Mouse (Mus musculus): ENCODE measurements around the gene Ceacam20. TPM values are rescaled to one million over a fixed set of nuclear protein-coding genes. Genes with fewer than 3 reads are reported as not detected.

Gene Ceacam20
- polyA plus RNA-seq, 1 experiment from 2014 or later: not detected

DNA sequence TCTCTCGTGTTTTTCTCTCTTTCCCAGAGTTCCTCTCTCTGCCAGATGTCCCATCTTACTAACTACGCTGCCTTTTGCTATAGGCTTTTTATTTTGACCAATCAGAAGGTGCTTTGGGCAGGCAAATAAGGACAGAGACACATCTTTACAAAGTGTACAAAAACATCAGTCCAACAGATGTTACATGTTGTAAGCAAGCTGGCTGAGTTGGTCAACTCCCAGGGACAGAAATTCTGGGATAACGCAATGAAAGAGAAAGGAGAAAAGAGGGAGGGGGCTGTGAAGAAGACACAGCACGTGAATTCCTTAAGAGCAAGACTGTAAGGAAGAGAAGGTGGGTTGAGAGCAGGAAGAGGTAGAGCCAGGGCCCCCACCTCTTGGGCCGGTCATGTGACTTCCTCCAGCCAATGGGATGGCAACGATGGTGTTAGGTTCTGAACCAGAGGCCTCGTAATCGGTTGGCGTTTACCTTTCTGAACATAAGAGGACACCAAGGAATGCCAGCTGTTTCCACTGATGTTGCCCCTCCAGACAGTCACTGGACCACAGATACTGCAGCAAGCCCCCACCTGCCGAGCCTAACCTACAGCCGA lies 27.9 kb upstream of the Ceacam20 start:
- H3K79me2 ChIP-seq (ENCODE audit: inconsistent target): no peaks in the 10 kb centered on the region
- no peaks in the 10 kb centered on the region for H3K36me3 ChIP-seq (ENCODE audit: inconsistent target)
- H3K27ac ChIP-seq: no peak overlapping the region
- no peak overlapping the region for H3K4me3 ChIP-seq (ENCODE audit: inconsistent target)
- 88% methylated on average over 11 of the region's 11 CpGs for WGBS (ENCODE audit: missing documents)

DNA sequence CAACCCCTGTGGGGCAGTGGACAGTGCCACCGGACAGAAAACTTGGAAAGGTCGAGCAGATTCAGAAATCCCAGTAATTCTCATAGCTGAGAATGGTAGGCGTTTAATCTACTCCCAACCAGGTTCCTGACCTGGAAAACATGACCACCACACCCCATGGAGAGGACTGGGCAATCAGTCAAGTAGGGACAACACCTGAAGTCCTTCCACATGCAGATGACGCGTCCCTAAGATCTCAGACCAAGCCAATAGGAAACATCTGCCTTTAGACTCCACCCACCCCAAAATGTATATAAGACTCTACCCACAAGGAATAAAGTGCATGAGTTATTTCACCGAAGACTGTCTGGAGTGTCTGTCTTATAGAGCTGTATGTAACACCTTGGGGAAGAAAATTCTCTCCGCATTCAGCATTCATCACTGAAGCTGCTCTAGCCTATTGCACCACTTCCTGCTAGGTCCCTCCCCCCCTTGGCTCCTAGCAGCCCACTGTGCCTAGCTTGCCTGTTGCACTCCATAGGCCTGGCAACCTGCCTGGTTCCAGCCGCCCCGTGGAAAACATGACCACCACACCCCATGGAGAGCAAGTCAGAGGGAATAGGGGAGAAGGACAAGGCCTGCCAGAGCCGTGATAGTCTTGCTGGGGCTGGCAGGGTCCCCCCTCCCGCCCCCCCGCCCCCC lies 25.5 kb upstream of the Ceacam20 start:
- 51% methylated on average over 9 of the region's 12 CpGs for WGBS (ENCODE audit: missing documents)
- Histone ChIP-seq H3K4me3 (ENCODE audit: inconsistent target) (no peak overlapping the region), H3K79me2 (ENCODE audit: inconsistent target) (no peaks in the 10 kb centered on the region), H3K36me3 (ENCODE audit: inconsistent target) (no peaks in the 10 kb centered on the region), H3K27ac (no peak overlapping the region)

DNA sequence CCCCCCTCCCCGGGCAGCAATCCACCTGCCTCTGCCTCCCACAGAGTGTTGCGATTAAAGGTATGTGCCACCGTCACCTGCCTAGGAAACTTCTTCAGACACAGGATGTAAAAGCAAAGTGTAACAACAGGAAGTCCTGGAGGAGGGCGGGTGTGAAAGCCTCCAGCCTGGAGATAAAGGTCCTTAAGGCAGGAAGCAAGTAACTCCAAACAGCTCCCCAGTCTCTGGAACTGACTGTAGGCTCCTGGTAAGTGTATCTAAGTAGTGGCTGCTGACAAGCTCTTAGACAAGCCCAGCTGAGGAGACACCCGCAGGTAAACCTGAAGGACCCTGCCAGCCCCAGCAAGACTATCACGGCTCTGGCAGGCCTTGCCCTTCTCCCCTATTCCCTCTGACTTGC lies 25.0 kb upstream of the Ceacam20 start:
- Histone ChIP-seq H3K4me3 (ENCODE audit: inconsistent target) (no peak overlapping the region), H3K79me2 (ENCODE audit: inconsistent target) (no peaks in the 10 kb centered on the region), H3K27ac (no peak overlapping the region), H3K36me3 (ENCODE audit: inconsistent target) (no peaks in the 10 kb centered on the region)
- 25% methylated on average over 5 of the region's 6 CpGs for WGBS (ENCODE audit: missing documents)

DNA sequence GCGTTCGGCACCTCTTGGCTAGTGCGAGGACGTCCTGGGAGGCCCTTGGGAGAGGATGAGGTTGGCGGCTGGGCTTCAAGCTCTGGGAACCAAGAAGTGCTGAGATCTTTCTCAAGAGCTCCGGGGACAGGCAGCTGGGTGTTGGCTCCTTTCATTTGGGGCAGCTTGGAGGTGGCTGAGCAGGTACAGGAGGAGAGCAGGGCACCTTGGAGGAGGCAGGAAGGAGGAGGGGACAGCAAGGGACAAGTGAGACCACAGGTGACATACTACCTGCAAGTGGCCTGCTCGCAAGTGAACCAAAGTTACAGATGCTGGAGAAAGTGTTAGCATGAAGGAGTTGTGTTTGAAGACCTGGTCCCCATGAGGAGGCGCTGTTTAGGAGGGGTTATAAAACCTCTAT lies 20.5 kb upstream of the Ceacam20 start:
- Histone ChIP-seq H3K4me3 (ENCODE audit: inconsistent target) (no peak overlapping the region), H3K79me2 (ENCODE audit: inconsistent target) (no peaks in the 10 kb centered on the region), H3K36me3 (ENCODE audit: inconsistent target) (no peaks in the 10 kb centered on the region), H3K27ac (no peak overlapping the region)
- WGBS (ENCODE audit: missing documents): 96% methylated on average over 8 of the region's 8 CpGs

GRCm38 (mm10) chr7:19945201-19945600 lies 20.0 kb upstream of the Ceacam20 start:
- no peaks in the 10 kb centered on the region for H3K79me2 ChIP-seq (ENCODE audit: inconsistent target)
- WGBS (ENCODE audit: missing documents): 82% methylated on average over 5 of the region's 5 CpGs
- H3K27ac ChIP-seq: no peak overlapping the region
- H3K4me3 ChIP-seq (ENCODE audit: inconsistent target): no peak overlapping the region
- H3K36me3 ChIP-seq (ENCODE audit: inconsistent target): no peaks in the 10 kb centered on the region

GRCm38 (mm10) chr7:19945821-19946515 lies 19.2 kb upstream of the Ceacam20 start:
- Histone ChIP-seq H3K79me2 (ENCODE audit: inconsistent target) (no peaks in the 10 kb centered on the region), H3K4me3 (ENCODE audit: inconsistent target) (no peak overlapping the region), H3K27ac (no peak overlapping the region), H3K36me3 (ENCODE audit: inconsistent target) (no peaks in the 10 kb centered on the region)
- WGBS (ENCODE audit: missing documents): 73% methylated on average over 13 of the region's 13 CpGs

DNA sequence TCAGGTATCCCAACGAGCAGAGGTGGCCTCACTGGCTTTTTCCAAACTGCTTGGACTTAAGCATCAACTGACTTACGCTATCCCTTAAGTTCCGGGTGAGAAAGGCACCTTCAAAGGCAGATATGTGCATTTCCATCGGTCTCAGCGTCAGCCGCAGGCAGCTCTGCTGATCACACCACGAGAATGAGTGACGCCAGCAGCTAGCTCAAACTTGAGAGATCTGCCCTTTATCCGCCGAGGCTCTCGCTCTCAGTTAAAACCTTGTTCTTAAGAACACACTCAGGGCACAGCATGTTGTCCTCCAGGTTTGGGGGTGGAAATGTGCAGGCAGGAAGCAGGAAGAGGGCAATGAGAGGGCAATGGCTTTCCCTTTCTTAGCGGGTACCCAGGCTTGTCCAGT lies 16.3 kb upstream of the Ceacam20 start:
- no peaks in the 10 kb centered on the region for H3K36me3 ChIP-seq (ENCODE audit: inconsistent target)
- WGBS (ENCODE audit: missing documents): 91% methylated on average over 12 of the region's 12 CpGs
- H3K79me2 ChIP-seq (ENCODE audit: inconsistent target): no peaks in the 10 kb centered on the region
- H3K4me3 ChIP-seq (ENCODE audit: inconsistent target): no peak overlapping the region
- H3K27ac ChIP-seq: no peak overlapping the region

- no peak overlapping the region for H3K4me3 ChIP-seq (ENCODE audit: inconsistent target)
- no peaks in the 10 kb centered on the region for H3K36me3 ChIP-seq (ENCODE audit: inconsistent target)
- no peaks in the 10 kb centered on the region for H3K79me2 ChIP-seq (ENCODE audit: inconsistent target)
- H3K27ac ChIP-seq: no peak overlapping the region
- WGBS (ENCODE audit: missing documents): 88% methylated on average over 10 of the region's 10 CpGs
These were observed 15.2 kb upstream of the Ceacam20 start for GRCm38 (mm10) chr7:19949996-19950395.

DNA sequence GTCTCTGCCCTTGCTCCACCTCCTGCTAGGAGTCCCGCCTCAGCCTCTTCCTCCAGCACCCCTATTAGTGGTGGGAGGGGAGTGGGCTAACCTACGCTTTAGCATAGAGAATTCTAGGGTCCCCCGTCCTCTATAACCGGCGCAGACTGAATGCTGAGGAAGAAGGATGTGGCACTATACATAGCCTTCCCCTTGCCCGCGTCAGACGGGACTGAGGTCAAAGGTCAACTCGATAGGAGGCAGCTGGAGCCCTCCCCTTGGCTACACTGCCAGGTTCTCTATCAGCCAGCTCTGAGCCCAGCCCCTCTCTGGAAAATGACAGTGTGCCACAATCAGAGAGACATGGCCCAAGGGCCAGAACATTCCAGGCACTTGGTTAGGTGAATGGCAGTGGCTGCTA lies 14.6 kb upstream of the Ceacam20 start, which contains the start of gene Igsf23:
Gene Igsf23, minus strand, starts transcription at position 168 of the 400 bp plus-strand sequence.
- WGBS (ENCODE audit: missing documents): 92% methylated on average over 9 of the region's 9 CpGs
- Histone ChIP-seq H3K79me2 (ENCODE audit: inconsistent target) (no peaks in the 10 kb centered on the region), H3K27ac (no peak within 1 kb of the TSS), H3K4me3 (ENCODE audit: inconsistent target) (no peak within 1 kb of the TSS), H3K36me3 (ENCODE audit: inconsistent target) (no peaks in the 10 kb centered on the region)

GRCm38 (mm10) chr7:19952320-19952986 lies 12.8 kb upstream of the Ceacam20 start:
- Histone ChIP-seq H3K36me3 (ENCODE audit: inconsistent target) (no peaks in the 10 kb centered on the region), H3K27ac (no peak overlapping the region), H3K4me3 (ENCODE audit: inconsistent target) (no peak overlapping the region), H3K79me2 (ENCODE audit: inconsistent target) (no peaks in the 10 kb centered on the region)
- 87% methylated on average over 10 of the region's 10 CpGs for WGBS (ENCODE audit: missing documents)

DNA sequence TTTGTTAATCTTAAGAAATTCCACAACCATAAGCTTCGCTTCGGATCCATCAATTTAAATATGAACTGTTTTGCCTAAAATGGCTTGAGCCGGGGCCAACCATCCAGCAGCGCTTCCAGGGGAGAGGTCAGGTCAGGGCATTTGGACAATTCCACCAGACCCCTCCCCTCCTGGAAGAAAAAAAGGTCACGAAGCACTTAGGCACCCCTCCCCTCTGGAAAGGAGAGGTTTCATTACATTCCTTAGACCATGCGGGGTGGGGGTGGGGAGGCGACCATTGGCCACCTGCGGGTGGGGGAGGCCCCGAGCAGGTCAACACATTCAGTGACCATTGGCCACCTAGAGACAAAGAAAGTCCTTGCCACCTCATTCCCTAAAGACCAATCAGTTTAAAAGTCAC lies 12.2 kb upstream of the Ceacam20 start:
- Histone ChIP-seq H3K36me3 (ENCODE audit: inconsistent target) (no peaks in the 10 kb centered on the region), H3K79me2 (ENCODE audit: inconsistent target) (no peaks in the 10 kb centered on the region), H3K27ac (no peak overlapping the region), H3K4me3 (ENCODE audit: inconsistent target) (no peak overlapping the region)
- WGBS (ENCODE audit: missing documents): 96% methylated on average over 9 of the region's 9 CpGs

DNA sequence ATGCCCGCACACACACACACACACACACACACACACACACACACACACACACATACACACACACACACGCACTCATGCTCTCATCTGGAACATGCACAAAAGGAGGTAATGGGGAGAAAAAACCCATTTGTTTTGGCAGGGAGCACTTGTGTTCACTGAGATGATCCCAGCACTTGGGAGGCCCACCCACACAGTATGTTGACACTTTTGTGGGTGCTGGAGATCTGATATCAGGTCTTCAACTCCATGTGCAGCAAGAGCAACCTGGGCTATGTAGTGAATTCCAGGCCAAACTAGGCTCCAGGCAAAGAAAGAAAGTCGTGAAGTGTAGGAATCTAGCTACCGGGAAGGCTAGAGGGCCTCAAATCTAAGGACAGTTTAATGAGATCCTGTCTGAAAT lies 9.4 kb upstream of the Ceacam20 start:
- Histone ChIP-seq H3K4me3 (ENCODE audit: inconsistent target) (no peak overlapping the region), H3K79me2 (ENCODE audit: inconsistent target) (no peaks in the 10 kb centered on the region), H3K36me3 (ENCODE audit: inconsistent target) (no peaks in the 10 kb centered on the region), H3K27ac (no peak overlapping the region)
- WGBS (ENCODE audit: missing documents): 94% methylated on average over 4 of the region's 4 CpGs

- H3K36me3 ChIP-seq (ENCODE audit: inconsistent target): no peaks in the 10 kb centered on the region
- H3K79me2 ChIP-seq (ENCODE audit: inconsistent target): no peaks in the 10 kb centered on the region
- no peak overlapping the region for H3K4me3 ChIP-seq (ENCODE audit: inconsistent target)
- WGBS (ENCODE audit: missing documents): under 1% methylated on average over 7 of the region's 7 CpGs
- no peak overlapping the region for H3K27ac ChIP-seq
These were observed 8.9 kb upstream of the Ceacam20 start for GRCm38 (mm10) chr7:19956341-19956781.

DNA sequence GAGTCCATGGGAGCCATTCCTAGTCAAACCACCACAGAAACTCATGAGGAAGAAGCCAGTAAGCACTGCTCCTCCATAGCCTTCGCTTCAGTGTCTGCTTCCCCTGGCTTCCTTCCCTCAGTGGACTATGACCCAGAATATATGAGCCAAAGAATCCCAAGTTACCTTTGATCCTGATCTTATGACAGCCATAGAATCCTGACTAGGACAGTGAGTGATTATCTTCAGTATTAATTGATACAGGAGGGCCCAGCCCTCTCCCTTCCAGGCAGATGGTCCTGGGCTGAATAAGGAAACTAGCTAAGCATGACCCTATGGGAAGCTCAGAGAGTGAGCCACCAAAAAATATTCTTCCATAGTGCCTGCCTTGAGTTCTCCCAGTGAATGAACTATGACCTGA lies 2.8 kb upstream of the Ceacam20 start:
- WGBS (ENCODE audit: missing documents): 83% methylated on average over 1 of the region's 1 CpGs

DNA sequence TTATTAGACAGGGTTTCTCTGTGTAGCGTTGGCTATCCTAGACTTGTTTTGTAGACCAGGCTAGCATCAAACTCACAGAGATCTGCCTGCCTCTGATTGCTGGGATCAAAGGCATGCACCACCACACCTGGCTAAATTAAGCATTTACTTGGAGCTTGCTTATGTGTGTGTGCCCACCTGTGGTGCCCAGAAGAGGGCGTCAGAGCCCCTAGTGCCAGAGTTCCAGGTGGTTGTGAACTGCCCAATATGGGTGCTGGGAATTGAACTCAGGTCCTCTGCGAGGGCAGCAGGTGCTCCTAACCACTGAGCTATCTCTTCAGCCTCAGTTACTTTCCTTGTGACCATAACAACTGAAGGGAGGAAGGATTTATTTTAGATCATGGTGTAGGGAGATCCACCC lies 3.9 kb downstream of the Ceacam20 start:
- no peak overlapping the region for H3K4me3 ChIP-seq (ENCODE audit: inconsistent target)
- no peak overlapping the region for H3K27ac ChIP-seq
- WGBS (ENCODE audit: missing documents): 82% methylated on average over 3 of the region's 3 CpGs

More for the DNA sequence above, 2.8 kb upstream of the Ceacam20 start:
- no peak overlapping the region for H3K27ac ChIP-seq
- H3K4me3 ChIP-seq (ENCODE audit: inconsistent target): no peak overlapping the region
- no peaks in the 10 kb centered on the region for H3K79me2 ChIP-seq (ENCODE audit: inconsistent target)
- H3K36me3 ChIP-seq (ENCODE audit: inconsistent target): no peaks in the 10 kb centered on the region

More for the DNA sequence above, 3.9 kb downstream of the Ceacam20 start:
- H3K36me3 ChIP-seq (ENCODE audit: inconsistent target): no peaks in the 10 kb centered on the region
- no peaks in the 10 kb centered on the region for H3K79me2 ChIP-seq (ENCODE audit: inconsistent target)

All from macrophage (primary cell).